ENCODE assay signal across 8 mouse cellular contexts in the genomic region with DNA sequence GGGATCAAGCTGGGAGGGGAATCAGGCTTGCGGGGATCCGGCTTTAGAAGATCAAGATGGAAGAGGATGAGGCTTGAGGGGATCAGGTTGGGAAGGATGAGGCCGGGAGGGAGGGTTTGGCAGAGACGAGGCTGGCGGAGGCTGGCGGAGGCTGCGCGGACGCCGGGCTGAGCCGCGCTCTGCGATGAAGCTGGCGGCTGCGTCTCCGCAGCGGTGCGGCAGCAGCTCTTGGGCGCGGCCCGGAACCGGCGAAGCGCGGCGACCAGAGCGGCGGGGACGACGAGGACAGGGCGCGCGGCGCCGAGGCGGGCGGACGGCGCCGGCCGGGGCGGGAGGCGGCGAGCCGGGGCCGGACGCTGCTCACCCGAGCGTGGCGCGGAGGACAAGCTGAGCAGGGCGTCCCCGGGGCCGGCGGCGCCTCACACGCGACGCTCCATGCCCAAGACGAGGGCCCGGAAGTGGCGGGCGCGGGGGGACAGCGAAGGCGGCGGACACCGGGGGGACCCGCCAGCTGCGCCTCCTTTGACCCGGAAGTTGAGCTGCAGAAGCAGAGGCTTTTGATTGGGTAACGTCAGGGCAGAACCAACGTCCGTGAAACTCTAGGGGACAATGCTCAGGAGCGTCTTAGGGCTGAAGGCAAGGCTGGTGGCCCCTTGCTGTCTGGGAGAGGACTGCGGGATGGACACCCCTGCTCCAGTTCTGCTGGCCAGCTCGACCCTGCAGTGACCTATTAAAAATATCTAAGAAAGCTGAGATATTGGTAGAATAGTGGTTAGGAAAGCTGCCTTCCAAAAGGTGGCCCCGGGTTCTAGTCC. TPM values are rescaled to one million over a fixed set of nuclear protein-coding genes. Genes with fewer than 3 reads are reported as not detected.
DNase-seq lines count a peak whose midpoint lies in the region; ATAC-seq lines count a peak whose summit lies in the region.

TSS of gene Dpp9 (minus strand) at position 529 of the 815 bp plus-strand sequence.

- H3K9me3 ChIP-seq in hindbrain, embryonic 16.5 days (ENCODE audit: control insufficient read depth, low read length) = no peaks in the 10 kb centered on the region

- no peaks in the 10 kb centered on the region for H3K36me3 ChIP-seq in hindbrain, embryonic 16.5 days (ENCODE audit: control insufficient read depth, insufficient read depth, low read length)
- no peaks in the 10 kb centered on the region for H3K36me3 ChIP-seq in macrophage (ENCODE audit: inconsistent target)

- peak within 1 kb of the TSS; percentile 86 for H3K9ac ChIP-seq in hindbrain, embryonic 16.5 days (ENCODE audit: low read depth, low read length)

- H3K4me1 ChIP-seq in hindbrain, embryonic 16.5 days (ENCODE audit: control insufficient read depth, insufficient read depth, low read depth, low read length) = peaks cover 25% of the 10 kb centered on the region

- WGBS in hindbrain, embryonic 16.5 days = under 1% methylated on average over 68 of the region's 78 CpGs
- under 1% methylated on average over 77 of the region's 78 CpGs for WGBS in macrophage (ENCODE audit: missing documents)

- peak; percentile 72 for DNase-seq in WW6 (ENCODE audit: low read depth, low spot score)
- DNase-seq in cerebellum, postnatal 4 days (ENCODE audit: low spot score in 2 of 2) = peak; percentile 70 to 86
- DNase-seq in gastrocnemius, adult 18-20 months (ENCODE audit: low spot score) = peak; percentile 91
- peak; percentile 88 to 91 for DNase-seq in left cerebral cortex, adult 18-20 months (ENCODE audit: low spot score in 2 of 2)
- peak; percentile 95 for DNase-seq in right cerebral cortex, adult 18-20 months
- DNase-seq in urinary bladder, postnatal 10 days (ENCODE audit: low spot score) = peak; percentile 47

- peak within 1 kb of the TSS; percentile 91 for H3K27ac ChIP-seq in hindbrain, embryonic 16.5 days (ENCODE audit: low read depth, low read length)
- H3K27ac ChIP-seq in macrophage = peak within 1 kb of the TSS; percentile 86

- peak; percentile 99 for ATAC-seq in hindbrain, embryonic 16.5 days

- H3K4me2 ChIP-seq in hindbrain, embryonic 16.5 days (ENCODE audit: low read length) = peak within 1 kb of the TSS; percentile 70

- peak within 1 kb of the TSS; percentile 76 for H3K4me3 ChIP-seq in hindbrain, embryonic 16.5 days (ENCODE audit: low read length)
- peak within 1 kb of the TSS; percentile 78 for H3K4me3 ChIP-seq in macrophage (ENCODE audit: inconsistent target)

- H3K79me2 ChIP-seq in macrophage (ENCODE audit: inconsistent target) = peaks cover 41% of the 10 kb centered on the region

- H3K27me3 ChIP-seq in hindbrain, embryonic 16.5 days (replicated peaks; ENCODE audit: control insufficient read depth, insufficient read depth, low read length) = no peaks in the 10 kb centered on the region

RNA-seq across cellular contexts. Expression of gene Dpp9, which starts in this region (rescaled TPM):
- total RNA-seq in gastrocnemius, adult 18-20 months (2021) = 10 to 100 TPM; 35.6 to 41.6 TPM
- polyA plus RNA-seq in hindbrain, embryonic 16.5 days (2015; fragmentation: Nextera tagmentation; extraction: Ambion mirVana) = 21.0 and 29.3 TPM in 2 replicates
- 10 to 100 TPM; 59.7 to 69.5 TPM for total RNA-seq in left cerebral cortex, adult 18-20 months (2021)
- total RNA-seq in macrophage (2018; cell fraction: chromatin; rRNA removed) = 10 to 100 TPM; 32.0 to 86.3 (median 54.8) TPM
- total RNA-seq in macrophage (2018; cell fraction: cytosol; rRNA removed) = 10 to 100 TPM; 27.3 to 39.4 (median 33.0) TPM
- 10 to 100 TPM; 25.6 to 49.7 (median 35.0) TPM for total RNA-seq in macrophage (2018; cell fraction: nucleus; rRNA removed)
- 19.4 to 30.5 TPM (median 30.3 TPM) in 3 replicates for polyA plus RNA-seq in macrophage (2018)

Comparison
In these comparisons a context has a peak if more than half of its experiments do, and no peak if none do; other contexts are left out.
1. Peak in every context shown above with its lines: DNase-seq, ATAC-seq, H3K4me3 ChIP-seq and H3K27ac ChIP-seq.